Mouse (Mus musculus): ENCODE measurements around the gene Chad.

Gene Chad

DNA sequence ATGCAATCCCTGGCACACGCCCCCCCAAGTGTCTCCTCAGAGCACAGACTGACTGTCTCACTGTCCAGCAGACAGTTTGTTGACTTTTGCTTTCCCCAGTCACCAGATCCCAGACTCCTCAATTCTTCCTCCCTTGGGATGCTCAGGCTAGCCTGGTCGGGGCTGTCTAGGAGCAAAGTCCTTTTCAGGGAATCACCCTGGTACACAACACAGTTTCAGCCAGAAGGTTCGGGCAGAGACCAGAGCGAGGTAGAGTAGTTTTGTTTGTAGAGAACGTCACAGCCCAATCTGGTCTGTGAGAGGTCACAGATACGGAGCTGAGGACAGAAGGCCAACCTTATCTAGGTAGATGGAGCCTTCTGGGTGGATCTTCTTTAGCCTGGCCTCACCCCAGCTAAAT is 1.7 kb downstream of the Chad start:
- no peak for DNase-seq

DNA sequence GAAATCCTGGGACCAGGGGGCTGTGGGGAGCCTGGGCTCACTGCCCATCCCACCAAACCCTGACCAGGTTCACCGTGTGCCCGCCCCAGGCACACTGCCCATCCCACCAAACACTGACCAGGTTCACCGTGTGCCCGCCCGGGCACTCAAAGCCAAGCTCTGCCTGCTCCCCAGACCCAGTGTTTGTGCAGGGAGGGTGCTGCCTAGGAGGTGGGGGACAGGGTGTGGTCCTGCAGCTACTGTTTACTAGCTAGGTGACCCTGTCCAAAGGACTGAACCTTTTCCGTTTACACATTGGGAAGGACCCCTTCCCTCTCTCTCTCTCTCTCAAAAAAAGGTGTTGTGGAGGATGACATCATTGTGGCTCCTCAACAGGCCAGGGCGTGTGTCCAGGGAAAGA is 2.5 kb downstream of the Chad start:
- DNase-seq: no peak

DNA sequence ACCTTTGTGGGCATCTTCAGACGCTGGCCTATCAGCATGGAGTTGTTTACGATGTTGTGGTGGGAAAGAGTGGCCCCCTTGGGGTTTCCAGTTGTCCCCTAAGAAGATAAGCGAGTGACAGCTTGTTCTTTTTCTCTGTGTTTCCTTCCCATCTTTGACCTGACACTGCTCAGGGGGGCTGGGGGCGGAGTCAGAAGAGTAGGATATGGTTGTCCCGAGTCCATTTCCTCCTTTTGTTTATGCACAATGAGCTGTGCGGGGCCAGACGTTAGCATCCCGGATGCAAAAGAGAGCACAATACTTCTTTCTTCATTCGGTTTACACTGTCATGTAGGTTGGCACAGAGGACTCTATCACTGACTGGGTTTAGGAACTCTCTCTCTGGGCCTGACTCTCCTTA is 5.8 kb downstream of the Chad start:
- DNase-seq: peak; percentile 58

DNA sequence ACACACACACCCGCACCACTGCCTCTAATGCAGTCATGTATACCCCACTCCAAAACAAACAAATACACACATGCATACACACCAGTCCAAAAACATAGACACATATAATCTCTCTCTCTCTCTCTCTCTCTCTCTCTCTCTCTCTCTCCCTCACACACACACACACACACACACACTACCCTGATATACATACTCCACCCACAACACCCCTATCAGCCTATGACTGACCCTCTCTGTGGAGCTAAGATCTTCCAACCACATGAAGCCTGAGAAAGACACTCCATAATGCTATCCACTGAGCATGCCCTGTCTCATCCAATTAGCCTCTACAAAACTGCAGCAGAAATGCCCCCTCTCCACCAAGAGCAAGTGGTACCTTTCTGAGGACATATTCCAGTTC is 7.0 kb downstream of the Chad start:
- no peak for DNase-seq

GRCm38 (mm10) chr11:94574560-94574959 is 9.7 kb downstream of the Chad start:
- no peak for DNase-seq

DNA sequence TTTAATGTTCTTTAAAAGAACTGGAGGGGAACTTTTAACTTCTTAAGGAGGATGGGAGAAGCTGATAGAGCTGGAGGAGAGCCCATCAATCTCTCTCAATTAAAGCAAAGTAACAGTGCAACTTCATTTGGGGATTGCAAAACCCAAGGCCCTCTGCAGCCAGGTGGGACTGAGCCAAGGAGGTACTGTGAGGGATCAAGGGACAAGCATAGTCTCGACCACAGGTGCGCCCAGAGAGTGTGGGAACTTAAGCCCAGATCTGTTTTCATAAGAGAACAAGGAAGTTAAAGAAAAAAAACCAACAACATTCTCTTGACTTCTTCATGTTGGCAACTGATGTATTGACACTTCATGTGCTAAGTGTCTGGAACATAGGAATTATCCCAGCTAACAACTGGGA is 10.2 kb downstream of the Chad start:
- no peak for DNase-seq

GRCm38 (mm10) chr11:94576361-94576760 is 11.5 kb downstream of the Chad start:
- no peak for DNase-seq

GRCm38 (mm10) chr11:94580111-94580740 is 15.4 kb downstream of the Chad start:
- DNase-seq: no peak

DNA sequence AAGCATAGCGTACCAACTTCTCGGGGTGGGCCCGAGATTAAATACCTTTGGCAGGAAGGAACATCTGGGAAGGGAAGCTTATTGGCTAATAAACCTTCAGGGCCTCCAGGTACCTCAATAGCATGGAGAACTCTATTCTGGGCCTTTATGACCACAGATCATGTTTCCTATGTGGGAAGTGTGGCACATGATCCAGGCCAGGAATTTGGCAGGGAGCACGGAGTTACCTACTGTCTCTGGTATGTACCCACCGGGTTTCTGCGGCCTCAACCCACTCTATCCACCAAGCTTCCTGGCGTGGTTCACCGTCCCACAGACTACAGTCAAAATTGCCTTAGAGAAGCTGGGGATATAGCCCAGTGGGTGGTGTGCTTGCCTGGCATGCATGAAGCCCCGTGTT is 20.2 kb downstream of the Chad start:
- DNase-seq: no peak

GRCm38 (mm10) chr11:94587511-94587910 is 22.7 kb downstream of the Chad start:
- no peak for DNase-seq

GRCm38 (mm10) chr11:94596311-94596852 is 31.5 kb downstream of the Chad start:
- DNase-seq: peak; percentile 37

DNA sequence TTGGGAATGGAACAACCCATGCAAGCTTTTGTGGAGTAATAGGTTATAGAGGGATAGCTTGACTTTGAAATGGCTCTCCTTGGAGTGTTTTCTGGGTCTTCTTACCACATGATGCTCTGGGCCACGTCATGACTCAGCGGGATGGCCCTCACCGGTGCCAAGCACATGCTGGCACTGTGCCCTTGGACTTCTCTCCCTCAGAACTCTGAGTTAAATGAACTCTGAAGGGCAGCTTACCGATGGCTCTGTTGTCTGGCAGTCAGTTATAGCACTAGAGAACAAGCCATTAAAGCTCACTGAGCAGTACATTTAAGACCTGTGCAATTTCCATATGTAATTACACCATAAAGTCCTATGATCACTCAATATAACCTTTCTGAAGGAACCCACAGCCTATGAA is 32.5 kb downstream of the Chad start:
- no peak for DNase-seq

DNA sequence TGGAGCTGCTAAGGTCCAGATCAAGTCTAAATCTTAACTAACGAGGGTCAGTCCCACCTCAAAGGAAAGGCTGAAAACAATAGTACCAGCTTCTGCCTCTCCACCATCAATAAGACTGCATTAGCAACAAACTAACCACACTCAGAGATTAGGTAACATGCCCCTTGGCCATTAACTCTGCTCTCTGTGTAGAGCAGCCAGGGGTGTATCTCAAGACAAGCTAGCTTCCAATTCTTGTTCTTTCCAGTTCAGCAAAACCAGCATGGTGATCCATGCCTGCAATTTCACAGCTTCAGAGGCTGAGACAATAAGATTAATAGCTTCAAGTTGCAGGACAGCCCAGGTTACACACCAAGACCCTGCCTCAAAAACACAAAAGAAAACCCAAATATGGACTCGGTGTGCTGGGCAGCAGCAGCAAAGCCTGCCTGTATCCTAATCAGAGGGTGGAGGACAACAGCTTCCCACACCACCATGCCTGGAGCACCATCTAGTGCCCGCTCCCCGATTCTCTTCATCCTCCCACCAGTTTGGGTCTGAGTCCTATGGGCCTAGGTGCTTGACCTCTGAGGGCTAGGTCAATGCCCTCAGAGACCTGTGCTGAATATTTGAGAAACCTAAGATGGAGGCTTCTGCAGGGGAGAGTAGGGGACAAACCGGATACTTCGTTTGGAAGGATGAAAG is 33.7 kb downstream of the Chad start:
- DNase-seq: no peak

DNA sequence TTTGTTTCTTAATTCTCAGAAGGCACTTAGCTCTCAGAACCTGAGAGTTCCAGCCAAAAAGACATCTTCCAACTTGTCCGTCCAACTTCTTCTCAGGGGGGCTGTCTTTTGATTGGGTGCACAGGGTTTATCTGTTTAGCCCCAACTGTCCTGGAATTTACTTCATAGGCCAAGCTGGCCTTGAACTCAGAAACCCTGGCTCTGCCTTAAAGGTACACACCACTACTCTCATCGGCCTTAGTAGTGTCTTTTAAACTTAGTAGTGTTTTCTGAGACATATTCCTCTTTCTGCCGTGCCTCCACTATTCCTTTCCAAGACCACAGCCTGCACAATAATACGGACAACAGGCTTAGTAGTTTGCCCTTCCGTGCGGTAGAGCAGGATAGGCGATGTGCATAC is 35.6 kb downstream of the Chad start:
- no peak for DNase-seq

- peak; percentile 80 for DNase-seq
Observed at GRCm38 (mm10) chr11:94601321-94602281, 36.8 kb downstream of the Chad start, which contains the start of gene Acsf2. TSS of gene Acsf2 (minus strand) at chr11:94601871.

- DNase-seq: no peak
Observed at GRCm38 (mm10) chr11:94602356-94602955, 37.6 kb downstream of the Chad start.

GRCm38 (mm10) chr11:94610744-94611740 is 46.2 kb downstream of the Chad start:
- DNase-seq: no peak

- DNase-seq: no peak
Observed at GRCm38 (mm10) chr11:94614603-94615002, 49.8 kb downstream of the Chad start.

DNA sequence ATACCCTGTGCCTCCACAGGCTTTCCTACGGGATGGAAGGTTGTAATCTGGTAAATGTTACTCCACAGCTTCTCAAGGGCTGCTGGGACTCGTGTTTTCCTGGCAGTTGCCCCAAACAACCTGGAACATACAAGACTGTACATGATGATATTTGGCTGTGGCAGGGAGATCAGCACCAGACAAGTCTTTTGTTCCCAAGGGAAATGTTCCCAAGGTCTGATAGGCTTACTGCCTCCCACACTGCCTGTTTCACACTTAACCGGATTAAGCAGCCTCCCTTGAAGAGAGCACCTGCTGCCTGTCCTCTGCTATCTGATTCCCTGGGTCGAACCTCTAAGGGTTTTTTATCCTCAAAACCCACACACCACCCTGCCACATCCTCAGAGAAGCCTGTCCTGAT is 50.6 kb downstream of the Chad start:
- no peak for DNase-seq

DNA sequence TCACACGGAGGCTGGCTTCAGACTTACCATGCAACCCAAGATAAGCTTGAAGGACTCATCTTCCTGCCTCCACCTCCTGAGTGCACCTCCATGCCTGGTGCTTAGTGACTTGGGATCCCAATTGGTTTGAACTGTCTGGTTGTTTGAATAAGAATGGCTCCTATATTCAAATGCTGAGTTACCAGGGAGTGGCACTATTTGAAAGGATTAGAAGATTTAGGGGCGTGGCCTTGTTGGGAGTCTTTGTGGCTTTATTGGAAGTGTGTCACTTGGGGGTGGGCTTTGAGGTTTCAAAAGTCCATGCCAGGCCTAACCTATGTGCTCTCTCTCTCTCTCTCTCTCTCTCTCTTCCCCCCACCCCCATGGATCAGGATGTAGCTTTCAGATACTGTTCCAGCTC is 52.8 kb downstream of the Chad start:
- DNase-seq: no peak
